Mouse (Mus musculus) activated CD4-positive, CD25-positive, alpha-beta regulatory T cell, adult 9 weeks (primary cell): ENCODE measurements around the gene Slc25a44. TPM values are rescaled to one million over a fixed set of nuclear protein-coding genes. Genes with fewer than 3 reads are reported as not detected.

Source experiments
- polyA plus RNA-seq: library from polyadenylated mRNA; unstranded; fragments of 100-300 nt; shearing (Covaris generic); gene quantifications from one replicate; pipeline ENCODE4 v1.2.1, GENCODE M21; 2017

Slc25a44 gene
- 21.2 TPM for polyA plus RNA-seq

DNA sequence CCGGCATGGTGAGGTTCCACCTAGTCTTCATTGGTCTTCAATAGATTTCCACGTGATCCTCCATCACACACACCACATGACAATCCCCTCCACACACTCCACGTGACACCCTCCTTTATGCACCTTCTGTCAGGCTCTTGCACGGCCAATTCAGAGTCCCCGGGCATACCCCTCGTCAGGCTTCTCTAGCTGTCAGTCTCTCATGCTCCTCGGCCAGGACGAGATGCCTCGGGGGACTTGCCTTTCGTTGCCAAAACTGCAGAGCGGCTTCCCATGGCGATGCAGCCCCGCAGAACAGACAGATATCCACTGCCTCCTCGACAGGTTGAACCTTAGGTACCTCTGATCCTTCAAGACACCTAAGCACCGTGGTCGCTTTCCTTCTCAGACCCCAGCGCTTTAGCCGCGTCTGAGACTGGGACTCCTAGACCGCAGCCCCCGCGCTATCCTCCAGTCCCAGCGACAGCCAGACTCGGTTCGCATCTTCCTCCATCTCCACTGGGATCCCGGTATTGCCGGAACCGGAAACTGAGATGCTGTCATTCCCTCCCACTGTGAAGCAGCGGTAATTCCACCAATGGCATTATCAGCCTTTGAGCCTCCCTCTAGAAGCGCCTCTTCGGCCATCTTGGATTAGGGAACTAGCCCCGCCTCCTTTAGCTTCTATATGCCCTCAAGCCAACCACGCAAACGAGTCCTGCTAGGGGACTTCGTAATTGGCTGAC is at the start of gene Slc25a44:
Gene Slc25a44, minus strand, starts transcription at position 535 of the 725 bp plus-strand sequence.

DNA sequence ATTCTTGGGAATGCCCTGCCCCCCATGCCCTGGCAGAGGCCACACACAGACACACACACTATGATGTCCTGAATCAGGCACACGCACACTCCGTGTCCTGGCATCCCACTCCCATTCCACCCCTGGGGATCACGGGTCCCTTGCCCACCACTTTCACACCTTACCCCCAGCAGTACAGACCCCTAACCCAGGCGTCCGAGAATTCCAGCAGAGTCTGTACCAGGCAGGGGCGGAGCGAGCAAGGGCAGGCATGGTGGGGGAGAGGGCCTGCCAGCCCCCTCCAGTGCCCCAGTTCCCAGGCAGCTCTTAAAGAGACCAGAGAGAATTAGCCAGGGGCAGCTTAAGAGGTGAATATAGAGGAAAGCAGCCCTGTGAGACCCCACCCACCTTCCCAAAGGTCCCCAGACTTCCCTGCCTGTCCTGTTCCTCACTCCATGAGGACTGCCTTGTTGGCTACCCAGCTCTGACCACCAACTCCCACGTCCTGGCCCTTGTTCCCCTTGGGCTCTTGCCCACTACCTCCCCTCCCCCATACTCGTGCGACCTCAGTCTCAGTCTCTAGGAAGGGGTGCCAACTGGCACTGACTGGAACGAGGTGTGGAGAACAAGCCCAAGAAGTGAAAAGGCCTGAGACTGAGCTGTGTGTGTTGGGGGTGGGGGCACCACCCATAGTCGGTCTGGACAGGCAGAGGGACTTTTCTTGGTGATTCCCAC is 36.2 kb upstream of the Slc25a44 start, which contains the start of gene Sema4a:
Gene Sema4a, minus strand, starts transcription at position 200 of the 714 bp plus-strand sequence.

DNA sequence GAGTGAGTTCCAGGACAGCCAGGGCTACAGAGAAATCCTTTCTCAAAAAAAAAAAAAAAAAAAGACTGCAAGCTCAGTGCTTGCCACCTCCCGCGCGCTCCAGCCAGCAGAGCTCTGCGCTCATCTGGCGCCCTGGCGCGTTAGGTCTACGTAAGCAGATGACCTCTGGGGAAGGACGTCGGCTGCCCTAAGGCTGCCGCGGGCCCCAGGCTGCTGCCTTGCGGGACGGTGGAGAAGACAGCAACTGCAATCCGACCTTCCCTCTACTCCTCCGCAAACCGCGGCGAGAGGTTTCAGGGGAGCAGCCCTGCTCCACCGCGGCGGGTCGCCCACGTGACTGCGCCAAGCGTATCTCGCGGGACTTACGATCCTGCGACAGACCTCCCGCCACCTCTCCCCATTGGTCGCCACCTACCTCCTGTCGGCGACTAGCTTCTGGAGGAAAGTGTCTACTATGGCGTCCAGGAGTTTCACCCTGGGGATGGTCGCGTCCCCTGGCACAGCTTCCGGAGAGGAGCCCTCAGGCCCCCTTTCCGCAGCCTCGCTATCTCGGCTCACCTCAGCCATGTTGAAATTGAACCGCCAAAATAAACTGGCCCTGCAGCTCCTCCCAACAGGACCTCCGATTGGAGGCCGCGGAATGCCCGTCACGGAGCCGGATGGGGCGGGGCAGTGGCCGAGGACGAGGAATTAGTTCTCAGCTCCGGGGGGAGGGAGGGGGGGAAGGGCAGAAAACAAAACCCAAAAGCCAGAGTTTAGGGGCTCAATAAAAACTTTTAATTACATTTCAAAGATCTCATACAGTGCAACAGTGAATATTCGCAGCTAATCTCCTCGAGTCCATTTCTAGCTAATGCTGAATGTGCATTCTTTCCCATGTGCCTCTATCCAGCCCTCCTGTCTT is 14.9 kb downstream of the Slc25a44 start, which contains the start of gene Pmf1:
Gene Pmf1, minus strand, starts transcription at position 591 of the 904 bp plus-strand sequence.

DNA sequence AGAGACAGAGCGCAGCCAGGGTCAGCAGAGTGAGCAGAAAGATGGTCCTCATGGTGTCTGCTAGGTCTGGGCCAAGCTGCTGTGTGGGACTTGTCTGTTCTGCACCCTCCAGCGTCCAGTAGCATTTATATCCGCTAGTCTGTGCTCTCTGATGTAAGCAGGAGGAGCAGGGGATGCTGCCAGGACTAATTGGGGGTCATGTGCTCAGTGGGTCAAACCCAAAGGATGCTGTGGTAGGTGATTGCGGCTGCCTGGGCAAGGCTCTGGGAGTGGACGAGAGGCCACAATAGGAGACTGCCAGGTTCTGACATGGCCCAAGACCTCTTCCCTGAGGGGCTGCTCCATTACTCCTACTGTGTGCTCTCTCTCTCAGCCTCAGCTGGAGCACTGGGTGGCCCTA is 40.6 kb downstream of the Slc25a44 start, which contains the start of gene Bglap:
Gene Bglap, minus strand, starts transcription at position 101 of the 400 bp plus-strand sequence.

DNA sequence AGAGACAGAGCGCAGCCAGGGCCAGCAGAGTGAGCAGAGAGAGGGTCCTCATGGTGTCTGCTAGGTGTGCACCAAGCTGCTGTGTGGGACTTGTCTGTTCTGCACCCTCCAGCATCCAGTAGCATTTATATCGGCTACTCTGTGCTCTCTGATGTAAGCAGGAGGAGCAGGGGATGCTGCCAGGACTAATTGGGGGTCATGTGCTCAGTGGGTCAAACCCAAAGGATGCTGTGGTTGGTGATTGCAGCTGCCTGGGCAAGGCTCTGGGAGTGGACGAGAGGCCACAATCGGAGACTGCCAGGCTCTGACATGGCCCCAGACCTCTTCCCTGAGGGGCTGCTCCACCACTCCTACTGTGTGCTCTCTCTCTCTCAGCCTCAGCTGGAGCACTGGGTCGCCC is 46.3 kb downstream of the Slc25a44 start, which contains the start of gene Bglap2:
Gene Bglap2, minus strand, starts transcription at position 101 of the 400 bp plus-strand sequence.

DNA sequence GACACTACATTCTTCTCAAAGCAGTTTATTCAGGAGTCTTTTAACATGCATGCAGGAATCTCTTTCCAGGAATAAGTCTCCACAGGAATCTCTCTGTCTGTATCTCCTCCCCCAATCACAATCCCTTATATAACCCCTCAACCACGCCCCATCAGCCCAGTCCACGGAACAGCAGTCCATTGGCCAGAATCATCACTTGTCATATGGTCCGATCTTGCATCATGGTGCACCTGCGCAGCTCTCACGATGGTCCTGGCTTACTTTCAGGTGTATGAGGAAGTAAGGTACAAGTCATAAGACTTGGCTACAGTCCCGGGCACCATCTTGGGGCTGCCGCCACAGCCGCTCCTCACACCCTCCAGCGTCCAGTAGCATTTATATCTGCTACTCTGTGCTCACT is 52.3 kb downstream of the Slc25a44 start, which contains the start of gene Bglap3:
Gene Bglap3, minus strand, starts transcription at position 101 of the 400 bp plus-strand sequence.

DNA sequence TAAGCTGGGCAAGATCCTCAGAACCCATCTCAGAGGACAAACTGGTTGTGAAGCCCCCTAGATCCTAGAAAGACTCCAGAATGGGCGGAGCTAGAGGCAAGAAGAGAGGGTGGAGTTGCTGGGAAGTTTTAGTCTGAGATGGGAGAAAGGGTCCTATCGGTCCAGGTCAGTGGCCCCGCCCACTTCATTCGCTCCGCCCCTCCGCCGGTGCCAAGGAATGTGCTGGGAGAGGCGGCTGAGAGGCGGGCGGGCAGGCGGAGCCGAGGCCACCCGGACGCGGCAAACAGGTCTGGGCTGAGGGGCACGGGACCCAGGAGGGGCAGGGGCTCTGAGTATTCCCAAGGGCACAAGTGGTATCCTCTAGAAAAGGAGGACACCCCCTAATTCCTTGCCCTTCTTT is 60.6 kb downstream of the Slc25a44 start, which contains the start of gene Paqr6:
Gene Paqr6, plus strand, starts transcription at position 248 of the 400 bp plus-strand sequence.

Other genes starting within 250 kb of the Slc25a44 start
- not detected for gene Rhbg, start 170.4 kb downstream of the Slc25a44 start, polyA plus RNA-seq
- gene Gm38392, start 137.9 kb downstream of the Slc25a44 start, polyA plus RNA-seq, result not detected
- gene Tsacc, start 128.1 kb downstream of the Slc25a44 start, polyA plus RNA-seq, result 11.0 TPM
- gene Cct3, start 128.0 kb downstream of the Slc25a44 start, polyA plus RNA-seq, result 376 TPM
- gene Glmp, start 100.1 kb downstream of the Slc25a44 start, polyA plus RNA-seq, result 422 TPM
- 1.4 TPM for gene Tmem79, start 89.0 kb downstream of the Slc25a44 start, polyA plus RNA-seq
- gene Smg5, start 88.9 kb downstream of the Slc25a44 start, polyA plus RNA-seq, result 53.1 TPM
- gene Paqr6, start 60.6 kb downstream of the Slc25a44 start, polyA plus RNA-seq, result not detected
- not detected for gene Bglap3, start 52.4 kb downstream of the Slc25a44 start, polyA plus RNA-seq
- not detected for gene Bglap2, start 46.4 kb downstream of the Slc25a44 start, polyA plus RNA-seq
- not detected for gene Bglap, start 40.7 kb downstream of the Slc25a44 start, polyA plus RNA-seq
- gene Pmf1, start 14.8 kb downstream of the Slc25a44 start, polyA plus RNA-seq, result 34.7 TPM
- 33.9 TPM for gene Sema4a, start 36.0 kb upstream of the Slc25a44 start, polyA plus RNA-seq
- gene Lmna, start 84.8 kb upstream of the Slc25a44 start, polyA plus RNA-seq, result 12.2 TPM
- 0.26 TPM for gene Mex3a, start 107.3 kb upstream of the Slc25a44 start, polyA plus RNA-seq
- gene Rab25, start 123.2 kb upstream of the Slc25a44 start, polyA plus RNA-seq, result not detected
- gene Lamtor2, start 127.9 kb upstream of the Slc25a44 start, polyA plus RNA-seq, result 198 TPM
- 49.3 TPM for gene Ubqln4, start 128.6 kb upstream of the Slc25a44 start, polyA plus RNA-seq
- 136 TPM for gene Ssr2, start 150.7 kb upstream of the Slc25a44 start, polyA plus RNA-seq
- 127 TPM for gene Arhgef2, start 180.8 kb upstream of the Slc25a44 start, polyA plus RNA-seq
- not detected for gene Rxfp4, start 228.0 kb upstream of the Slc25a44 start, polyA plus RNA-seq